ENCODE assay signal across 10 mouse cellular contexts in the genomic region with DNA sequence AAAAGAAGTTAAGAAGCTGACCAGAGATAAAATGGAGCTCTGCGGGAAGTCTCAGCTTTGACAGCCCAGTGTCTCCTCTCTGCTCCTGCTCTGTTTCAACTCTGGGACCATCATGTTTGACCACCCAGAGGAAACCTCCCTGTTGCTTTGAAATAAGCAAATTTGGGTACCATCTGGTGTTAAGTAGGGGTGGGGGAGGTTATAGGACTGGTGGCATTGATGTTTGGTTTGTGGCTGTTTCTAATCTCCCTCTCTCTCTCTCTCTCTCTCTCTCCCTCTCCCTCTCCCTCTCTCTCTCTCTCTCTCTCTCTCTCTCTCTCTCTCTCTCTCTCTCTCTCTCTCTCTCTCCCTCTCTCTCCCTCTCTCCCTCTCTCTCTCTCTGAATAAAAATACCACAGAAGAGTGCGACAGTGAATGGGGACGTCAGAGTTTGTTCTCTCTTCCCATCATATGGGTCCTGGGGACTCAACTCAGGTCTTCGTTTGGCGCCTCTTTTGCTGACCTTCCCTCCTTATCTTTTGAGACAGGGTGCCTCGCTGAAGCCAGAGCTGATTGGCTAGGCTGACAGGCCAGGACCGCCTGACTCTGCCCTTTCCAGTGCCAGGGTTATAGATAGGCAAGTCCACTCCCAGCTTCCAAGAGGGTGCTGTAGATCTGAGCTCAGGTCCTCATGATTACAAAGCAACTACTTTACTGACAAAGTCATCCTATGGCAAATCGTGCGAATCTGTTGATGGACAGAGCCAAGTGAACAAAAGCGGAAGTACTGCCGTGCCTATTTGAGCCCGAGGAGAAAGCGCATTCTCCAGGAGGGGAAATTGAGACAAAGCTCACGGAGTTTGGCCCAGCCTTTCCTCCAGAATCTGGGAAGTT. TPM values are rescaled to one million over a fixed set of nuclear protein-coding genes. Genes with fewer than 3 reads are reported as not detected.
A peak's percentile ranks its signal among the peaks of the same experiment; 100 is the strongest.
DNase-seq lines count a peak whose midpoint lies in the region; ATAC-seq lines count a peak whose summit lies in the region.
"Had no signal": no experiment of that assay in that cellular context is flagged by ENCODE, and none has a peak within 500 bp of the region (broad histone marks: within the 10 kb centered on the region; RNA-seq: fewer than 3 reads in every experiment).

No protein-coding gene starts in this region.

- DNase-seq in hindbrain, embryonic 11.5 days (ENCODE audit: low spot score) = no peak
- peak; percentile 29 for DNase-seq in liver, embryonic 13.5 days
- DNase-seq in splenic B cell, adult 2 months (ENCODE audit: low read depth, low spot score) = peak; percentile 32
- no peak for DNase-seq in embryo, embryonic 10.5 days (ENCODE audit: low spot score)
- no peak for DNase-seq in urinary bladder, adult 18-20 months (ENCODE audit: low spot score in 2 of 2)
- DNase-seq: kidney, adult 11 months had no signal

- no peaks in the 10 kb centered on the region for H3K36me3 ChIP-seq in hindbrain, embryonic 16.5 days (ENCODE audit: control insufficient read depth, insufficient read depth, low read length)
- H3K36me3 ChIP-seq in hindbrain, embryonic 11.5 days (ENCODE audit: control insufficient read depth, insufficient read depth, low read length) = no peaks in the 10 kb centered on the region
- no peaks in the 10 kb centered on the region for H3K36me3 ChIP-seq in liver, embryonic 13.5 days
- no peaks in the 10 kb centered on the region for H3K36me3 ChIP-seq in splenic B cell, adult 2 months (ENCODE audit: control insufficient read depth, insufficient read depth, low read length, poor library complexity, severe bottlenecking)
- H3K36me3 ChIP-seq: embryonic facial prominence, embryonic 10.5 days; neural tube, embryonic 15.5 days had no signal

- no peaks in the 10 kb centered on the region for H3K9me3 ChIP-seq in hindbrain, embryonic 16.5 days (ENCODE audit: control insufficient read depth, low read length)
- no peaks in the 10 kb centered on the region for H3K9me3 ChIP-seq in hindbrain, embryonic 11.5 days (ENCODE audit: control insufficient read depth, low read length)
- no peaks in the 10 kb centered on the region for H3K9me3 ChIP-seq in liver, embryonic 13.5 days (replicated peaks)
- H3K9me3 ChIP-seq: embryonic facial prominence, embryonic 10.5 days; neural tube, embryonic 15.5 days had no signal

- no peak overlapping the region for H3K4me3 ChIP-seq in hindbrain, embryonic 16.5 days (ENCODE audit: low read length)
- H3K4me3 ChIP-seq in hindbrain, embryonic 11.5 days (ENCODE audit: low read depth, low read length) = no peak overlapping the region
- 0 out of 2 replicates have a peak overlapping the region, but pooled peaks have one; percentile 16 for H3K4me3 ChIP-seq in liver, embryonic 13.5 days (replicated peaks)
- H3K4me3 ChIP-seq: embryonic facial prominence, embryonic 10.5 days; neural tube, embryonic 15.5 days had no signal

- WGBS in hindbrain, embryonic 16.5 days = 69% methylated on average over 14 of the region's 14 CpGs
- WGBS in hindbrain, embryonic 11.5 days = 72% methylated on average over 14 of the region's 14 CpGs
- 25% methylated on average over 14 of the region's 14 CpGs for WGBS in liver, embryonic 13.5 days (ENCODE audit: insufficient replicate concordance)

- H3K27me3 ChIP-seq in hindbrain, embryonic 16.5 days (replicated peaks; ENCODE audit: control insufficient read depth, insufficient read depth, low read length) = no peaks in the 10 kb centered on the region
- H3K27me3 ChIP-seq in hindbrain, embryonic 11.5 days (ENCODE audit: control insufficient read depth, insufficient read depth, low read length) = no peaks in the 10 kb centered on the region
- no peaks in the 10 kb centered on the region for H3K27me3 ChIP-seq in liver, embryonic 13.5 days
- H3K27me3 ChIP-seq in splenic B cell, adult 2 months (ENCODE audit: control insufficient read depth, insufficient read depth, low read length, poor library complexity, severe bottlenecking) = no peaks in the 10 kb centered on the region
- H3K27me3 ChIP-seq: neural tube, embryonic 15.5 days had no signal

- no peaks in the 10 kb centered on the region for H3K4me1 ChIP-seq in hindbrain, embryonic 16.5 days (ENCODE audit: control insufficient read depth, insufficient read depth, low read depth, low read length)
- H3K4me1 ChIP-seq in hindbrain, embryonic 11.5 days (replicated peaks; ENCODE audit: control insufficient read depth, insufficient read depth, low read length) = no peaks in the 10 kb centered on the region
- peaks cover 24% of the 10 kb centered on the region for H3K4me1 ChIP-seq in liver, embryonic 13.5 days (replicated peaks)

- no peak overlapping the region for H3K9ac ChIP-seq in hindbrain, embryonic 16.5 days (ENCODE audit: low read depth, low read length)
- no peak overlapping the region for H3K9ac ChIP-seq in hindbrain, embryonic 11.5 days (ENCODE audit: low read depth, low read length)
- peak overlapping the region; percentile 49; the same call in 1 of the 2 replicates for H3K9ac ChIP-seq in liver, embryonic 13.5 days
- H3K9ac ChIP-seq: neural tube, embryonic 15.5 days had no signal

- no peak overlapping the region for H3K4me2 ChIP-seq in hindbrain, embryonic 16.5 days (ENCODE audit: low read length)
- no peak overlapping the region for H3K4me2 ChIP-seq in hindbrain, embryonic 11.5 days (replicated peaks; ENCODE audit: low read depth, low read length)
- H3K4me2 ChIP-seq in liver, embryonic 13.5 days = peak overlapping the region; percentile 58
- H3K4me2 ChIP-seq: neural tube, embryonic 15.5 days had no signal

- ATAC-seq in hindbrain, embryonic 16.5 days = peak; percentile 28; the same call in 1 of the 2 replicates
- no peak for ATAC-seq in hindbrain, embryonic 11.5 days (ENCODE audit: low FRiP score)
- peak; percentile 89 for ATAC-seq in erythroid progenitor cell, adult 5-6 weeks (replicated peaks; ENCODE audit: low FRiP score, poor library complexity, severe bottlenecking)
- ATAC-seq in liver, embryonic 13.5 days (ENCODE audit: low read depth) = peak; percentile 99

- H3K27ac ChIP-seq in hindbrain, embryonic 16.5 days (ENCODE audit: low read depth, low read length) = peak overlapping the region; percentile 20; the same call in 1 of the 2 replicates
- H3K27ac ChIP-seq in hindbrain, embryonic 11.5 days (ENCODE audit: low read depth, low read length) = no peak overlapping the region
- H3K27ac ChIP-seq in liver, embryonic 13.5 days = peak overlapping the region; percentile 82
- H3K27ac ChIP-seq: embryonic facial prominence, embryonic 10.5 days; neural tube, embryonic 15.5 days had no signal

RNA-seq across cellular contexts. Expression of gene Cxcr4, which starts 31.4 kb away (rescaled TPM):
- 5.9 and 8.2 TPM in 2 replicates for polyA plus RNA-seq in hindbrain, embryonic 16.5 days (2015; fragmentation: Nextera tagmentation; extraction: Ambion mirVana)
- 23.3 and 26.4 TPM in 2 replicates for polyA plus RNA-seq in hindbrain, embryonic 11.5 days (2014; fragmentation: Nextera tagmentation; extraction: Ambion mirVana)
- 390 and 435 TPM in 2 replicates for total RNA-seq in erythroid progenitor cell, adult 5-6 weeks (2015; ENCODE audit: low replicate concordance)
- total RNA-seq in erythroid progenitor cell, adult 5-6 weeks (2017; ENCODE audit: low replicate concordance) = 236 and 385 TPM in 2 replicates
- 1.00 and 1.0 TPM in 2 replicates for polyA plus RNA-seq in liver, embryonic 13.5 days (2015; fragmentation: Nextera tagmentation; extraction: Ambion mirVana)

Comparison
In these comparisons a context has a peak if more than half of its experiments do, and no peak if none do; other contexts are left out.
1. DNase-seq: peak in liver, embryonic 13.5 days (single experiment) and splenic B cell, adult 2 months (single experiment); none in hindbrain, embryonic 11.5 days (single experiment), embryo, embryonic 10.5 days (single experiment) and urinary bladder, adult 18-20 months (0 of 2).